Mouse (Mus musculus) hindbrain, embryonic 16.5 days (tissue): ENCODE results near the gene Rtn3. TPM values are rescaled to one million over a fixed set of nuclear protein-coding genes. Genes with fewer than 3 reads are reported as not detected.

ENCODE experiments used
- ATAC-seq: fragments of 200-750 bp; cut with Nextera tagmentation; 2 replicates; pipeline ENCODE4 v1.8.0; 2017; ENCODE audit warnings: moderate TSS enrichment, moderate library complexity
- H3K27ac ChIP-seq: fragments of 300-500 bp; sonication (generic); 2 replicates; pipeline ENCODE4 v1.5.1; 2014; ENCODE audit warnings: low read depth, mild to moderate bottlenecking, control low read depth, low read length, moderate library complexity
- H3K27me3 ChIP-seq: fragments of 300-500 bp; sonication (generic); replicated peaks from 2 replicates; pipeline ENCODE4 v1.6.1; 2014; ENCODE audit warnings: low read length; ENCODE audit not compliant: control insufficient read depth, insufficient read depth
- H3K36me3 ChIP-seq: fragments of 300-500 bp; sonication (generic); 2 replicates; pipeline ENCODE4 v1.6.1; 2014; ENCODE audit warnings: mild to moderate bottlenecking, low read length, moderate library complexity, mixed read lengths; ENCODE audit not compliant: control insufficient read depth, insufficient read depth
- H3K4me1 ChIP-seq: fragments of 300-500 bp; sonication (generic); 2 replicates; pipeline ENCODE4 v1.6.1; 2014; ENCODE audit warnings: low read depth, low read length; ENCODE audit not compliant: control insufficient read depth, insufficient read depth
- H3K4me2 ChIP-seq: fragments of 300-500 bp; sonication (generic); 2 replicates; pipeline ENCODE4 v1.6.1; 2014; ENCODE audit warnings: mild to moderate bottlenecking, low read length, control low read depth, moderate library complexity
- H3K4me3 ChIP-seq: fragments of 300-500 bp; sonication (generic); 2 replicates; pipeline ENCODE4 v1.5.1; 2014; ENCODE audit warnings: mild to moderate bottlenecking, low read length, control low read depth, moderate library complexity
- H3K9ac ChIP-seq: fragments of 300-500 bp; sonication (generic); 2 replicates; pipeline ENCODE4 v1.6.1; 2014; ENCODE audit warnings: low read depth, mild to moderate bottlenecking, control low read depth, low read length, moderate library complexity
- H3K9me3 ChIP-seq: fragments of 300-500 bp; sonication (generic); 2 replicates; pipeline ENCODE4 v1.6.1; 2014; ENCODE audit warnings: mild to moderate bottlenecking, low read length, moderate library complexity; ENCODE audit not compliant: control insufficient read depth
- WGBS: fragments of 180-500 bp; shearing (Covaris S2); extraction: QIAGEN DNeasy Blood & Tissue Kit; methylation state at CpG from one replicate; pipeline ENCODE4 v1.1.7; 2014; 5-methylcytosine and 5-hydroxymethylcytosine counted together
- polyA plus RNA-seq: library from polyadenylated mRNA; unstranded; fragments of >200 nt; fragmentation: Nextera tagmentation; extraction: Ambion mirVana; gene quantifications from 2 replicates; pipeline ENCODE4 v1.2.1, GENCODE M21; 2015

Gene Rtn3
- polyA plus RNA-seq, 1 experiment from 2014 or later = 693 TPM

DNA sequence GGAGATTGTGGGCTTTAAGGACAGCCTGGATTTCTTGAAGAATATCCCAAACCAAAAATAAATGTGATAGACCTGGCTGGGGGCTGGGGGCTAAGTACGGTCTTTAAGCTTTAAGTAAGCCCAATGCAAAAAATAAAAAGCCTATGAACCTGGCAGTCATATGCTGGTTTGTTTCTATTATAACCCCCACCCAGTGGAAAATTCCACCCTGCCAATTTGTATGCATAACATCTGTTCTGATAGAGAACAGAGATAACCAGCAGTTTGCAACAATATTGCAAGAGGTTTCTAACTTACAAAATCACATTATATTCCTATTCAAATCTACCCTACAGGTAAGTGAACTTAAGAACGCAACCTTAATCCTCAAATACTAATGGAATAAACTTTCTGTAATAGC lies 12.4 kb downstream of the Rtn3 start:
- H3K4me1 ChIP-seq = no peaks in the 10 kb centered on the region
- H3K9me3 ChIP-seq = no peaks in the 10 kb centered on the region
- WGBS = 97% methylated on average over 2 of the region's 2 CpGs
- ATAC-seq = no peak
- peaks cover 5% of the 10 kb centered on the region; the same call in 1 of the 2 replicates for H3K36me3 ChIP-seq
- H3K4me3 ChIP-seq = no peak overlapping the region
- no peak overlapping the region for H3K4me2 ChIP-seq
- no peaks in the 10 kb centered on the region for H3K27me3 ChIP-seq
- no peak overlapping the region for H3K27ac ChIP-seq
- no peak overlapping the region for H3K9ac ChIP-seq

DNA sequence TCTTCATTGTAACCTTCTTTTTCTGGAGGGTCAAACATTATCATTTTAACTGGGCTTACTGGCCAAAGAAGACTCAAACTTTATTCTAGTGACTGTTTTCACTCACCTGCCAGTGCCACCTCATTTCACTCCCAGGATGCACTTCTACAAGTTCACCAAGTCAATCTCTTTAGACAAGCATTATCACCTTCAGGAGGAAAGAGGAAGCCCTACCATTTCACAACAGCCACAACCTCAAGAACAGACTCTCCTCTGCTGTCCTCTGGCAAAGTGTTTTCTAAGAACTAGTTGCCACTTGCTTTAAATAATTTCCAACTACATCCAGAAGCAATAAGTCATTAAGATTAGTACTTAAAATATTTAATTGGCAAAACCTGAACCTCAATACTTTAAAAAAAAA lies 15.2 kb downstream of the Rtn3 start:
- ATAC-seq = no peak
- H3K9ac ChIP-seq = no peak overlapping the region
- H3K27ac ChIP-seq = no peak overlapping the region
- H3K4me2 ChIP-seq = no peak overlapping the region
- no peak overlapping the region for H3K4me3 ChIP-seq
- H3K36me3 ChIP-seq = peaks cover 3% of the 10 kb centered on the region; the same call in 1 of the 2 replicates
- H3K4me1 ChIP-seq = no peaks in the 10 kb centered on the region
- H3K27me3 ChIP-seq = no peaks in the 10 kb centered on the region
- H3K9me3 ChIP-seq = no peaks in the 10 kb centered on the region

DNA sequence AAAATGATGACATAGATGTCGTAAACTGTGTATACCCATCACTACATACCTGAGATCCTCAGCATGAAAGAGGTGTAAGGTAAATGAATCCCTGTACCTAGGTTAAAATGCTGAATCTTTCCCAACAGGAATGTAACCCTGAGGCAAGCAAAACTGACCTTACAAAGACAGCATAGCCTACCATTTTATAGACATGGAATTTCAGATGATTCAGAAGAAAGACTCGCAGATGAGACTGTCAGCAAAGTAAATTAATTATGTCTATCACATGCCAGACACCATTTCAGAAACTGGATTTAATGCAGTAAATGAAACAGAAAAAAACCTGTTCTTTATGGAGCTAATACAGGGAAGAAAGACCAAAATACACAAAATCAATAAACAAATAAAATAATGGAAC lies 23.7 kb downstream of the Rtn3 start:
- H3K4me1 ChIP-seq = peaks cover 3% of the 10 kb centered on the region; the same call in 1 of the 2 replicates
- H3K9ac ChIP-seq = no peak overlapping the region
- 0 out of 2 replicates have a peak, but pooled peaks cover 2% of the 10 kb centered on the region for H3K36me3 ChIP-seq
- H3K4me2 ChIP-seq = no peak overlapping the region
- H3K4me3 ChIP-seq = no peak overlapping the region
- H3K9me3 ChIP-seq = no peaks in the 10 kb centered on the region
- H3K27me3 ChIP-seq = no peaks in the 10 kb centered on the region
- H3K27ac ChIP-seq = no peak overlapping the region
- WGBS = 86% methylated on average over 2 of the region's 2 CpGs
- no peak for ATAC-seq

DNA sequence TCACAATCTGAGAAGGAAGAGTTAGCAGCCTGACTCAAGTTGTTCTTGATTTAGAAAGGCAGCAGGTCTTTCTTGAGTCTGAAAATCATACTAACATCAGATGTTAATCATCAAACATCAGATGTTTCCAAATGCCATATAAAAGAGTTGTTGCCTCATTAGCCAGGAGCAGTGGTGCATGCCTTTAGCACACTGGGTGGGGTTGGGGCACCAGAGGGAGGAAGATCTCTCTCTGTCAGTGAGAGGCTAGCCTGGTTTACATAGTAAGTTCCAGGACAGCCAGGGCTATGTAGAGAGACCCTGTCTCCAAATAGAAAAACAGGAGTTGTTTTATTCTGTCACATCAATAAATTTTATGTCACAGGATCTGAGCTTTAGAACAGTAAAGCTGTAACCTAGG lies 24.2 kb downstream of the Rtn3 start:
- no peak overlapping the region for H3K27ac ChIP-seq
- H3K27me3 ChIP-seq = no peaks in the 10 kb centered on the region
- no peak for ATAC-seq
- H3K4me2 ChIP-seq = no peak overlapping the region
- no peak overlapping the region for H3K4me3 ChIP-seq
- H3K9me3 ChIP-seq = no peaks in the 10 kb centered on the region
- H3K36me3 ChIP-seq = 0 out of 2 replicates have a peak, but pooled peaks cover 2% of the 10 kb centered on the region
- H3K9ac ChIP-seq = no peak overlapping the region
- peaks cover 3% of the 10 kb centered on the region; the same call in 1 of the 2 replicates for H3K4me1 ChIP-seq

DNA sequence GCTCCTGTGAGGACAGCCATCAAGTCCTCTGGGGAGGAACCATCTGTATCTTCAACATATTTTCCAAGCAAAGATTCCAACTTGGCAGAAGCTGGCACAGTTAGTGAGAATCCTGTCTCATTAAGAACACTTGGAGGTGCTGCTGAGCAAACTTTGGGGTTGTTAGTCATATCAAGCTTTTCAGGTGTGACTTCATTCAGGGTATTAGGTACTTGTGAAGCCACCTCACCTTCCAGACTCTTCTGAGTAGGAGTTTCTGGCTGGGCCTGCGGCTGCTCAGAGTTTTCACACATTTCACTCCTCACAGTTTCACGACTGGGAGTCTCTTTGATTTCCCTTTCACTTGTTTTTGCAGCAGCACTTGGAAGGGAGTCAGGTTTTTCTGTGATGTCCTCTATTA lies 26.3 kb downstream of the Rtn3 start:
- 74% methylated on average over 2 of the region's 2 CpGs for WGBS
- Histone ChIP-seq H3K27me3 (no peaks in the 10 kb centered on the region), H3K9me3 (no peaks in the 10 kb centered on the region), H3K4me3 (no peak overlapping the region), H3K4me2 (no peak overlapping the region), H3K27ac (no peak overlapping the region), H3K4me1 (peaks cover 3% of the 10 kb centered on the region; the same call in 1 of the 2 replicates), H3K36me3 (0 out of 2 replicates have a peak, but pooled peaks cover 2% of the 10 kb centered on the region), H3K9ac (no peak overlapping the region)
- ATAC-seq = no peak

DNA sequence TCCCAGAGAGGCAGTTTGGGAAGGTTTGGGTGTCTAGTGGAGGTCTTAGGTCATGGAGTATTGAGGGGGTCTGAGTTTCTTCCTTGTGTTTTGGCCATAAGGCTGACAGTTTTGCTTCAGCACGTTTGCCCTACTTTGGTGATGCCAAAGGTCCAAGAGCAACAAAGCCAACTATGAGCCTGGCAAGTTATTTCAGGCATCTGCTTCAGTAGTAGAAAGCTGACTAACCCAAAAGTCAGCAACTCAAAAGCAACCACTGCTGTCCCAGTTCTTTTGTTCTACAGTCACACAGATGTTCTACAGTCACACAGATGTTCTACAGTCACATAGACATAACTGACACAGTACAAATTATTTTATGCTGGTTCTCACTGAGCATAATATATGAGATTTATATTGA lies 37.5 kb downstream of the Rtn3 start:
- H3K4me2 ChIP-seq = no peak overlapping the region
- H3K27ac ChIP-seq = no peak overlapping the region
- peaks cover 3% of the 10 kb centered on the region; the same call in 1 of the 2 replicates for H3K4me1 ChIP-seq
- no peak for ATAC-seq
- no peaks in the 10 kb centered on the region for H3K36me3 ChIP-seq
- H3K4me3 ChIP-seq = no peak overlapping the region
- WGBS = 81% methylated on average over 1 of the region's 1 CpGs
- no peaks in the 10 kb centered on the region for H3K9me3 ChIP-seq
- no peaks in the 10 kb centered on the region for H3K27me3 ChIP-seq
- H3K9ac ChIP-seq = no peak overlapping the region

DNA sequence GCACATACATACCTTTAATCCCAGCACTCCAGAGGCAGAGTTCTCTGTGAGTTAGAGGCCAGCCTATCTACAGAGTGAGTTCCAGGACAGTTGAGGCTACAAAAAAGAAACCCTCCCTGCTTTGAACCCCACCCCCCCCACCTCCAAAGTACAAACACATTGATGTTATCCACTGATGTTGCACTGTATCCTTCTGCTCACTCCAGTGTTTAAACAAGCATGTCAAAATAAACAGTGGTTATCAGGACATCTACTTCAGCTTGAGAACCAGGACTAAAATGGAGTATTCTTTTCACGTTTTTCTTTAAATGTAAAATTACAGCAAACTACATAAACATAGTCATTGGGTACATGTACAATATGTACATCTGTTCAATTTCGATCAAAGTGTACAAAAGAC lies 38.0 kb downstream of the Rtn3 start:
- no peak overlapping the region for H3K27ac ChIP-seq
- peaks cover 3% of the 10 kb centered on the region; the same call in 1 of the 2 replicates for H3K4me1 ChIP-seq
- H3K4me3 ChIP-seq = no peak overlapping the region
- H3K9ac ChIP-seq = no peak overlapping the region
- no peak overlapping the region for H3K4me2 ChIP-seq
- no peaks in the 10 kb centered on the region for H3K9me3 ChIP-seq
- no peak for ATAC-seq
- H3K27me3 ChIP-seq = no peaks in the 10 kb centered on the region
- 92% methylated on average over 2 of the region's 2 CpGs for WGBS
- no peaks in the 10 kb centered on the region for H3K36me3 ChIP-seq

DNA sequence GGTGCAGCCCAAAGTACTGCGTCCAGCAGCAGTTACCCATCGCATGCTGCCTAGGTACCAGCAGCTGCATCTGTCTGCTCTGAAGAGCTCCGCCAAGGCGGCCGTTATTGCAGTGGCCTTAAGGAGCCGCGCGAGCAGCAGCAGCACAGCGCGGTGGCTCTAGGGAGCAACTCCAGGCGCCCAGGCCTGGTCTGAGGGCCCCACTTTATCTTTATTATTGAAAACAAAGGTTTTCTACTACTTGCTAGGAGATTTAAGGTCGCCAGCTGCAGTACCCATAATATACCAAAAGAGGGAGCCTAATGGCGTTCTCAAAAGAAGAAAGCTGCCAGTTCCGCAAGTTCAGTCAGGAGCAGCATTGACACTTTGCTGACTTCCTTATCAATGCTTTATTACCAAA lies 41.6 kb downstream of the Rtn3 start:
- WGBS = 66% methylated on average over 14 of the region's 14 CpGs
- no peak overlapping the region for H3K4me2 ChIP-seq
- no peak overlapping the region for H3K9ac ChIP-seq
- no peaks in the 10 kb centered on the region for H3K9me3 ChIP-seq
- ATAC-seq = peak; percentile 60
- no peaks in the 10 kb centered on the region for H3K36me3 ChIP-seq
- no peak overlapping the region for H3K27ac ChIP-seq
- H3K4me1 ChIP-seq = peaks cover 3% of the 10 kb centered on the region; the same call in 1 of the 2 replicates
- no peak overlapping the region for H3K4me3 ChIP-seq
- no peaks in the 10 kb centered on the region for H3K27me3 ChIP-seq

DNA sequence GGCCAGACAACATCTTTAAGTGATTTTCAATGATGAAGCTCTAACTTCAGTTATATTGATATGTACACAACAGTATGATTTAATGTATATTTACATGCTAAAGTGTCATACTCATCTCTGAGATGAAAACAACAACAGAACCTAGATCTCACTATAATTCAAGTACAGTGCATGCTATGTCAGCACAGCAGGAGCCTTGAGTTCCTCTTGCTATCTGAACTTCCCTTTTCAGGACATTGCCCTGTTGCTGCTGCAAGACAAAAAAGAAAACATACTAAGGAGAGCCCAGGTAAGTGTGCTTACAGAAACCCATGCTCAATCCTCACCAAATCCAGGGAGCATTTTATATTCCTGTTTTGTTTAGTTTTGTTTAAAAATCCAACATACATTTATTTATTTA lies 44.8 kb downstream of the Rtn3 start:
- H3K4me2 ChIP-seq = no peak overlapping the region
- H3K9me3 ChIP-seq = no peaks in the 10 kb centered on the region
- no peak for ATAC-seq
- peaks cover 3% of the 10 kb centered on the region; the same call in 1 of the 2 replicates for H3K4me1 ChIP-seq
- H3K9ac ChIP-seq = no peak overlapping the region
- H3K36me3 ChIP-seq = peaks cover under 1% of the 10 kb centered on the region; the same call in 1 of the 2 replicates
- no peak overlapping the region for H3K4me3 ChIP-seq
- H3K27ac ChIP-seq = no peak overlapping the region
- no peaks in the 10 kb centered on the region for H3K27me3 ChIP-seq
